Mouse (Mus musculus) left cerebral cortex, adult 11 months (tissue): ENCODE measurements around the gene Pld1.

Experiments
- DNase-seq: peaks from one replicate; pipeline ENCODE4 v3.0.0; 2022; ENCODE audit warnings: low spot score

The Pld1 gene

DNA sequence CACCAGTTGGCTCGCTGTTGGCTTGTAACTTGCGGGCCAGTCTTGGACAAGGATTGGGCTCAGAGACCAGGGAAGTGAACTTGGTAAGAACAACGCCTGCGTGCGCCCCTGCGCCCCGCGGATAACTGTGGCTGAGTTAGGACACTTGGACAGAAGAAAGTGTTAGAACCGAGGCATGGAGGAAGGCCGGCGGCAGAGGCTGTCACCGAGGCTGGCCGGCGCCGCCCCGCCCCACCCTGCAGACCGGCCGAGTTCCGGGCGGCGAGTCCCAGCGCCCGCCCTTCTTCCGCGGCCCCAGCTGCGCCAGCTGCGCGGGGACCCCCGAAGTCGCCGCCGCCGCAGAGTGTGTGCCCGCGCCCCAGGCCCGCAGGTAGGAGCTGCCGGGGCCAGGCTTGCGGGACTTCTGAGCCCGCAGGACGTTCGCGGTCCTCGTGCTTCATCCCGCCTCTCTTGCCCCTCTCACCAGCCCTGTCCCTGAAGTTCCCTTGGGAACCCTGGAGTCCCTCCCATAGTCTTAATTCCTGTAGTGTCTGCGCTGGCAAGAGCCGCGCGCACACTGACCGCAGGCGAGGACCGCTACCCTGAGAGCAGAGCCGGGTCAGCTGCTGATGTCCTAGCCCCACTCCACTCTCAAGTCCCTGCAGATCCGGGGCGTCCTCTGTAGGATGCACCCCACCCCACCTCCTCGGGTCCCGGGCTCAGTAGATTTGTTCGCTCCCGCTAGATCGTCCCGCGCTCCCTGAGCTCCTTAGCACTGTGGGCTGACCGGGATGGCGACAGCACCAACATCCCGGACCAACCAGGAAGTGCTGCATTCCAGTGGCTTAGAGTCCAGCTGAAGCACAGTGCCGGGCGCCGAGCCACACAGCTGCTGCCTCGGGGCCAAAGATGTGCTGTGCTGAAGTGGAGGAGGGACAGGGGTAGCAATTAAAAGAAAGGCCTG lies at the start of gene Pld1:
Gene Pld1, plus strand, starts transcription at position 315 of the 943 bp plus-strand sequence.
- DNase-seq = peak; percentile 58

DNA sequence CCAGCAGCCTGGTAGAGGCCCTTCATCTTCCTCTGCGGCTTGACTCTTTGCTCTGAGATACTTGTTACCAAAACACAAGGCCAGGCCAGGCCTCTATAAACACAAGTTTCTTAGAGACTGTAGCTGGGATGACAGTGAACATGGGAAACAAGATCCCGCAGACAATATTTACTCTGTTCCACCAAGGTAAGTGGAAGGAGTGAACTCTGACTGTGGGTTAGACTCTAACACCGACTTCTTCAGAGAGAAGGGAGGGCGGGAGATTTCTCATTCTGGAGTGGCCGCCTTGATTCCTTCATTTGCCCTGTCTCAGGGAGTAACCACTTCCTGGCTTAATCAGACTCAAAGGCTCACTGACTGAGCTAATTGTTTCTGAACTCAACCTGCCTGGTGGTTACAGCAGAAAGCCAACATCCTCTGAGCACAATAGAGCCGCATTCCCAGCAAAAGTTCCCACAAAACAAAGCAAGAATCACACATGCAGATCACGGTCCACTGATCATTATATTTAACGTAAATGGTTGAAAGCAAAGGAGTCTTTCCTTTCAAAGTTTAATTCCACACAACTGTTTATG lies 42.1 kb upstream of the Pld1 start, which contains the start of gene Tmem212:
Gene Tmem212, minus strand, starts transcription at position 51 of the 575 bp plus-strand sequence.
- DNase-seq = no peak

DNA sequence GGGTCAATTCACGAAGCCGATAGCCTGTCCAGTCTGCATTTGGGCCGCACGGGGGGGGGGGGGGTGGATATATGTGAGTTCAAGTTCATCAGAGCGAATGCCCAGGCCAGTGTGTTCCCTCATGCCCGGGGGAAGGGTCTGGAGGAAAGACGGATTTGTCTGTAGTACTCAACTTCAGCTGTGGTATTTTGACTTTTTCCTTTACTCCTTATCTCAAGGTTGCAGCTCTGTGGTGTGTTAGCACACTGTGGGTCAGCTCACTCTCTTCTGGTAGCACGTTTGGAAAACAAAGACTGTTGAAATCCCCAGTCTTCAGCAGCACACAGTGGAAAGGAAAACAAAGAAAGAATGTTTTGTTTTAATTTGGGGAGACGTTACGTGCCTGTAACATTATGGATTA lies 40.3 kb upstream of the Pld1 start:
- DNase-seq = no peak

GRCm38 (mm10) chr3:27899012-27899726 lies 39.3 kb upstream of the Pld1 start:
- DNase-seq = no peak

DNA sequence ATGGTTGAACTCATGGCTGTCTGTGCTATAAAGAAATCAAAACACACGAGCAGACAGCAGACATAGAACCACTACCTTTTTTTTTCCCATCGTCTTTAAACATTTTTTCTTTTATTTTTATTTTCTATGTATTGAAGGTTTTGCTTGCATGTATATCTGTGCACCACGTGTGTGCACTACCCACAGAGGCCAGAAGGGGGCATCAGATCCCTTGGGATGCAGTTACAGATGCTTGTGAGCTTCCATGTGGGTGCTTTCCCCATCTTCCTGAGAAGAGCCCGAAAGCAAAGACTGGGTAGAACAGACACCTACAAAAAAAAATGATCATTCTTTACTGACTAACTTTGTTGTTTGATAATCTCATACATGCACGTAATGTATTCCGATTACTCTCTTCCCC lies 36.6 kb upstream of the Pld1 start:
- no peak for DNase-seq

GRCm38 (mm10) chr3:27904659-27905330 lies 33.7 kb upstream of the Pld1 start:
- DNase-seq = no peak

- no peak for DNase-seq
These were observed 31.8 kb upstream of the Pld1 start for GRCm38 (mm10) chr3:27906647-27907209.

DNA sequence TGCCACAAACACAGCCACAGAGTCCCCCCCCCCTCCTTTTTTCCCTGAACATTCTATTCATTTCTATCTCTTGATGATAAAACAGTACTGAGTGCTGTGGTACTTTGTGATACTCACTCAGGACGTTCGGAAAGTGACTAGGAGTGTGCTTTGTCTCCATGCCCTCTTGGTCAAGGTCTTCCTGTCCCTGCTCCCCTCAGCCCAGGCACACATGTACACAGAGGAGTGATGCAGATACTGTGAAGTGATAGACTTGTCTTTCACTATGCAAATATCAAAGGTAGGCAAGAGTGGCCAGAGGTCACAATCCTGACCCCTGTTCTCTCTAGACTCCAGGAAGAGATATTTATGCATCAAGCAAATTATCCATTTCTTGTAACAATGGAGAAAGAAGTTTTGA lies 31.2 kb upstream of the Pld1 start:
- no peak for DNase-seq

- DNase-seq = no peak
These were observed 30.2 kb upstream of the Pld1 start for GRCm38 (mm10) chr3:27908316-27908715.

- no peak for DNase-seq
These were observed 29.5 kb upstream of the Pld1 start for GRCm38 (mm10) chr3:27909016-27909415.

DNA sequence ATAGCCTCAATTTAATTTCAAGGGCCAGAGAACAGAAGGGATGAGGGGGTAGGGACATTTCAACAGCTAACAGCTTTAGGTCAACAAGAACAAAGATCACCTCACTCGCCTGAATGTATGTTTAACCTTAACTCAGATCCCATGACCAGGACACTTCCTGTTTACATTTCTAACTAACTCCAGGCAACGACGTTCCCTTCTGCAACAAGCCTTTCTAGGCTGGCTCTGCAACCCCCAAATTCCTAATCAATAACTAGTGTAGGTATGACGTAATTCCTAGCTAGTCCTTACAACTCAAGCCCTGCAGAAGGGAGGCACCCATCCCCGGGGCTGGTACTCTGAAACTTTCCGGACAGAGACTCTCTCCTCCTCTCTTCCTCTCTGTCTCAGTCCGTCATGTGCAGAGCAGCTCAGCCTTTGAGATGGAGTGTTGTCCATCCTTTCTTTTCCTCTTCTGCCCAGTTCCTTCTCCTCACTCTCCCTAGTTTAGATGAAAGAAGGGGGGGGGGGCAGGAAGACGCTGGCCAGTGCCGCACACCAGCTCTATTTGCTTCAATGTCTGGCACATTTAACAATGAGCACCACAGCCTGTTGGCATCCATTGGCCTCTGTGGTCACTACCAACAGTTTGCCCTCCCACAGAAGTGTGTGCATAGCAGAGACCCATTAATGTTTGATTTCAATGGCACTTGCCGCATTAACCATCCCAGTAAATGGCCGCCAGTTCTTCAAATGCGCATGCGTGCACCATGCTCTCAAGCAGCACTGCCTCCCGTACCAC lies 19.6 kb upstream of the Pld1 start:
- no peak for DNase-seq

DNA sequence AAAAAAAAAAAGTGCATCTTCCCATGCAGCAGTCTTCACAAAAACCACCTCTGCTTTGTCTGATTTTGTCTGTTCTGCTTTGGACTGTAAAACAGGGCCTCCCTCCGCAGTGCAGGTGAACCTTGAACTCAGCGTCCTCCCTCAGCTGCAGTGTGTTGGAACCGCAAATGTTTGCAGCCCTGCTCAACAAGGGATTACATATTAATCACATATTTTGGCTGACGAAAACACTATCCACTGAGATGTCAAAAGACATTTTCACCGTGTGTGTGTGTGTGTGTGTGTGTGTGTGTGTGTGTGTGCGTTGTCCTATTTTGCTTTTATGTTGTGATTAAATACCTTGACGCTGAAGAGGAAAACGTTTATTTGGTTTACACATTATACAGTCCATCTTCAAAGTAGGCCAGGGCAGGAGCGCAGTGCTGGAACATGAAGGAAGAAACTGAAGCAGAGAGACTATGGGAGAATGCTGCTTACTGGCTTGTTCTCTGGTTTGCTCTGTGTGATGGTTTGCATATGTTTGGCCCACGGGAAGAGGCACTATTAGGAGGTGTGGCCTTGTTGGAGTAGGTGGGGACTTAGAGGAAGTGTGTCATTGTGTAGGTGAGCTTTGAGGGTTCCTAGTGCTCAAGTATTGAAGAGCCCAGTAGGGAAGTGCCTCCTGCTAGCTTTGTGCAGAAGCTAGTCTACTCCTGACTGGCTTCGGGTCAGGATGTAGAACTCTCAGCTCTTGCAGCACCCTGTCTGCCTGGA lies 17.1 kb upstream of the Pld1 start:
- DNase-seq = no peak

- no peak for DNase-seq
These were observed 14.5 kb upstream of the Pld1 start for GRCm38 (mm10) chr3:27924037-27924436.

- DNase-seq = no peak
These were observed 9.3 kb upstream of the Pld1 start for GRCm38 (mm10) chr3:27929219-27929618.

DNA sequence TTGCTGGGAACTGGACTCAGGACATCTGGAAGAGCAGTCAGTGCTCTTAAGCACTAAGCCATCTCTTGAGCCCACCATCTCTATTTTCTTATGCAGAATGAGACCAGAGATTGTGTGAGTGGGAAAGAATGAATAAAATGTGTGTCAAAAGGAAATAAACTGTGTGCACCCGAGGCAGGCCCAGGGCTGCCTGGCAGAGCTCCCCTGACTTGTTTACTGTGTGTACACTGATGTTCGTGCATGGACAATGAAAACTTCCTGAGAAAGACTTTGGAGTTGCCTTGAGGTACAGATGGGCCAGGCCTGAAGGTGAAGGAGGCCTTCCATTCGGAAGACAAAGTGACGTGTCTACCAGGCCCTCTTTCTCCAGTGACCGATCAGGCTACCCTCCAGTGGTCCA lies 6.1 kb upstream of the Pld1 start:
- no peak for DNase-seq

DNA sequence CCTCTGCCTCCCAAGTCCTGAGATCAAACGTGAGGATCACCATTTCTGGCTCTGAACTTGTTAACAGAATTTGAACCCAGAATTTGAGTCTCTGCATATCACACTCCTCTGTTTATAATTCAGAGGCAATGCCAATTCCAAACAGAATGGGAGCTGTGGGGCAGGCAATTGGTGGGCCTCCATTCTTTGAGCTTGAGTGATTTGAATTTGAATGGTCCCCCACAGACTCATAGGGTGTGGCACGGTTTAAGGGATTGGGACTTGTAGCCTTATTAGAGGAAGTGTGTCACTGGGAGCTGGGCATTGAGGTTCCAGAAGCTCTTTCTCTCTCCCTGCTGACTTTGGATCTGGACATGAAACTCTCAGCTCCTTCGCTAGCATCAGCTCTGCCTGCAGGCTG lies 2.9 kb upstream of the Pld1 start:
- no peak for DNase-seq

DNA sequence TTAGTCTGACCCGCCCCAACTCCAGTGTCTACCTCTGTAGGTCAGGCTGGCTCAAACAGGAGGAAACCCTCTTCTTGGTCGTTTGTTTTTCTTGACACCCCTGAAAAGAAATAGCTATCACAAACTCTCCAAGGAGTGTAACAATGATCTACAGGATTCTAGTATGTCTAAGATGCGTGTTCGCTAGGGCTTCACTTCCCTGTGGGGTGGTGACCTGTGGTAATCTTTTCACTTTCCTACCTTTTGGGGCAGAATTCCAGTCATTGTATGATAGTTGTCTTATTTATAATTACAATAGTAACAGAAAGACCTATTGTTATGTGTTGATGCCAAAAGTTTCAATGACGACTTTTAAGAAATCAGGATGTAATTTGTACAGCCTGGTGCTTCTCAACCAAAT lies 1.8 kb upstream of the Pld1 start:
- no peak for DNase-seq

DNA sequence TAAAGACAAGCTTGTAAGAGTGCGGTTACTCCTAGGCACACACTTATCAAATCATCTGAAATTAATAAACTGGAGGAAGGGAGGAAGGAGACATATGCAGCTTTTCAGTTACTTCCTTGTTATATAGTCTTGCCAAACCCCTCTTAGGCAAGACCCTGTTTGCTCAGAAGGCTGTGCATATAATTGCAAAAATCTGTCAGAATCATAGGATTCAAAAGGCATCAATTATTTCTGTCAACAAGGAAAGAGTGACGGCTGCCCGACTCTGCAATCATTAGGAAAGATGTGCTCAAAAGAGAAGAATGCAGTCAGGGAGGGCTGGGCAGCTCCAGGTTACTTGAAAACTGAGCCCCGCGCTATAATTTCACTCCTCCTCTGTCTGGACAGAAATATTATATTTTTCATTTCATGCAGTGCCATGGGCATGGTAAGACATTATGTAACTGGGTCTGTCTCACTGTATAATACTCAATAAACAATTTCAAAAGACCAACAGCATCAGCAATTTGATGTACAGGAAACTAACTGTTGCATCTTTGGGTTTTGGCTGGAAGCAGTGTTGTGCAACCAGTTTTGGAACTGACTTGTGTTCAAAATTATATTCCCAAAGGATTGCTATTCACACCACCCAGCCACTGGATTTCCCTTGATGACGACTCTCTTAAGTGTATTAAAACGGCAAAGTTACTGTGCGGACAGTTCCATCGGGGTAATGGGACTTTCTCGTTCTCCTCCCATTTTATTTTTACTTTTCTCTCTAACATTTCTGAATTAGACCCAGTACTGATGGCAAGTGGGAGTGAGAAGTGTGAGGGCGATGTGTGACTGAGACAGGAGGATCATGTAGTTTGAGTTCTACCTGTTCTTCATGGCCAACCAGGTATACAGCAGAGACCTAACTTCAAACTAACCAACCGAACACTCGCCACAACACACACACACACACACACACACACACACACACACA lies 1.1 kb upstream of the Pld1 start:
- no peak for DNase-seq

DNA sequence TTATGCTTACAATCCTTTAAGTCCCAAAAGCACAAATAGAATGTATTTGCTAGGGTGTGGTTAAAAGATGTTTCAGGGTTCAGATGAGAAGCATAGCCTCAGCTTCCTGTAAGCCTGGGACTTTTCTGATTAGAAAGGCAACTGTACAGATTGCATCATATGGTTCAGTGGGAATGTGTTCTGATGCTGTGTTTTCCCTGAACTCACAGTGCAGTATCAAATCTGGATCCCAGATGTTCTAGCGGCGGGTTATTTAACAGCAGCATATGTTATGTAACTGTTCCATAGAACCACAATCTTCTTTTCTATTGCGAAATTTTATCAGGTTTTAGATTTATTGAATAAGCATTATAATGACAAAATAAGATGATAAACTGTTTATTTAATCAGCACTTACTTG lies 3.1 kb downstream of the Pld1 start:
- no peak for DNase-seq
